Mouse (Mus musculus) yolk sac, embryonic 10.5 days (tissue): ENCODE measurements around the gene Zbtb45.

ENCODE experiments used
- DNase-seq: peaks from one replicate; pipeline ENCODE4 v3.0.0-alpha.2; 2017; ENCODE audit warnings: low spot score

Gene Zbtb45

GRCm38 (mm10) chr7:13010005-13010908 is at the start of gene Zbtb45:
Zbtb45 (minus strand) TSS chr7:13010034.
- peak; percentile 31 for DNase-seq

- no peak for DNase-seq
Measured at GRCm38 (mm10) chr7:13059536-13059935, 49.7 kb upstream of the Zbtb45 start.

- no peak for DNase-seq
Measured at GRCm38 (mm10) chr7:13056913-13057700, 47.3 kb upstream of the Zbtb45 start.

- DNase-seq = peak; percentile 96
Measured at GRCm38 (mm10) chr7:13054287-13055010, 44.6 kb upstream of the Zbtb45 start, which contains the start of gene Mzf1. Mzf1 (minus strand) TSS chr7:13054764.

GRCm38 (mm10) chr7:13053961-13054286 is 44.1 kb upstream of the Zbtb45 start:
- no peak for DNase-seq

GRCm38 (mm10) chr7:13053501-13053900 is 43.7 kb upstream of the Zbtb45 start:
- DNase-seq = no peak

- no peak for DNase-seq
Measured at GRCm38 (mm10) chr7:13053001-13053400, 43.2 kb upstream of the Zbtb45 start.

- peak; percentile 56 for DNase-seq
Measured at GRCm38 (mm10) chr7:13046084-13046483, 36.2 kb upstream of the Zbtb45 start.

GRCm38 (mm10) chr7:13044254-13044625 is 34.4 kb upstream of the Zbtb45 start:
- no peak for DNase-seq

- no peak for DNase-seq
Measured at GRCm38 (mm10) chr7:13043445-13044253, 33.8 kb upstream of the Zbtb45 start.

- no peak for DNase-seq
Measured at GRCm38 (mm10) chr7:13043120-13043444, 33.2 kb upstream of the Zbtb45 start.

- no peak for DNase-seq
Measured at GRCm38 (mm10) chr7:13042511-13042910, 32.7 kb upstream of the Zbtb45 start.

GRCm38 (mm10) chr7:13041256-13041655 is 31.4 kb upstream of the Zbtb45 start:
- no peak for DNase-seq

GRCm38 (mm10) chr7:13039181-13039580 is 29.3 kb upstream of the Zbtb45 start:
- no peak for DNase-seq

- DNase-seq = no peak
Measured at GRCm38 (mm10) chr7:13038621-13039169, 28.9 kb upstream of the Zbtb45 start.

- DNase-seq = peak; percentile 99
Measured at GRCm38 (mm10) chr7:13037901-13038555, 28.2 kb upstream of the Zbtb45 start, which contains the start of gene Ube2m. Ube2m (minus strand) TSS chr7:13038275.

GRCm38 (mm10) chr7:13037366-13037765 is 27.5 kb upstream of the Zbtb45 start:
- DNase-seq = no peak

- DNase-seq = no peak
Measured at GRCm38 (mm10) chr7:13036806-13037205, 27.0 kb upstream of the Zbtb45 start.

GRCm38 (mm10) chr7:13035211-13035855 is 25.5 kb upstream of the Zbtb45 start:
- DNase-seq = no peak
